Comparison of ENCODE assay signal across 8 mouse cellular contexts in the genomic region with DNA sequence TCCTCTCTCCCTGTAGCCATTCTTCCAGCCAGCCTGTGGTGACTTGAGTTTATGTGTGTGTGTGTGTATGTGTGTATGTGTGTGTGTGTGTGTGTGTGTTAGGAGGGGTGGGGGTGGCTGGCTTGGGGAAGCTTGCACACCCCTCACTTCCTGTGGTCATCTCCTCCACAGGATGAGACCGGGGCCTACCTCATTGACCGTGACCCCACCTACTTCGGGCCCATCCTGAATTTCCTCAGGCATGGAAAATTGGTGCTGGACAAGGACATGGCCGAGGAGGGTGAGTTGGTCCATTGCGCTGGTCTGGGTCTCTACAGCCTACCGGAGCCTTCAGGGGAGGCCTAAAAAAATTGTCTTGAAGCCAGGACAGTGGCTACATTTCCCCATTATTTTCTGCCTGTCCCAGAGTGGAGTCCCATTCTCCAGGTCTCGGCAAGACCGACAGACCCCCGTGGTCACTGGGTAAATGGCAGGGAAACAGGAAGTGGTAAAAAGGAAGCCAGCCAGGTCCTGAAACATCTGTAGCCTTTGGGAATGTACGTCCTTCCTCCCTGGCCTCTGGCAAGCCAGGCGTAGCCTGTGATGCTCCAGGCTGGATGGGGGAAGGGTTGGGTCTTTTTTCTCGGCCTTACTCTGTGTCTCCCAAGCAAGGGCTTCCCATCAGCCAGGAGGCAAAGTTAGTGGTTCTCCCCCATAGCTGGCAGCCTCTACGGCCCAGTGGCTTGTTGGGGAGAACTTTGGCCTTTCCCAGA. TPM values are rescaled to one million over a fixed set of nuclear protein-coding genes. Genes with fewer than 3 reads are reported as not detected.
DNase-seq lines count a peak whose midpoint lies in the region; ATAC-seq and TF ChIP-seq lines count a peak whose summit lies in the region.
"Had no signal": no experiment of that assay in that cellular context is flagged by ENCODE, and none has a peak within 500 bp of the region (broad histone marks: within the 10 kb centered on the region; RNA-seq: fewer than 3 reads in every experiment).

No protein-coding gene starts in this region.

- DNase-seq in embryonic facial prominence, embryonic 11.5 days (ENCODE audit: low spot score) = no peak
- DNase-seq in heart, postnatal 36 days = peak; percentile 27 to 42
- DNase-seq in limb, embryonic 14.5 days (ENCODE audit: low spot score) = no peak
- no peak for DNase-seq in thymus, postnatal 4 days
- no peak for DNase-seq in layer of hippocampus, adult 9-10 months (ENCODE audit: low spot score)
- DNase-seq in adrenal gland, adult 8-10 months = no peak

- H3K9me3 ChIP-seq in embryonic facial prominence, embryonic 11.5 days (replicated peaks; ENCODE audit: control insufficient read depth, low read length) = no peaks in the 10 kb centered on the region
- no peaks in the 10 kb centered on the region for H3K9me3 ChIP-seq in limb, embryonic 14.5 days (ENCODE audit: control insufficient read depth, low read length)

- 65% methylated on average over 13 of the region's 13 CpGs for WGBS in embryonic facial prominence, embryonic 11.5 days
- 74% methylated on average over 13 of the region's 13 CpGs for WGBS in limb, embryonic 14.5 days

- H3K4me2 ChIP-seq in embryonic facial prominence, embryonic 11.5 days (ENCODE audit: low read depth, low read length) = peak overlapping the region; percentile 59; the same call in 1 of the 2 replicates
- peak overlapping the region; percentile 69 for H3K4me2 ChIP-seq in limb, embryonic 14.5 days (replicated peaks; ENCODE audit: low read depth, low read length, severe bottlenecking)

- TF ChIP-seq POLR2A in limb, embryonic 14.5 days (IDR thresholded peaks at IDR 0.05; ENCODE audit: borderline replicate concordance, extremely low read depth, insufficient read depth, insufficient read length) = no peak

- intact Hi-C loops in heart, postnatal 36 days (cut with DNase I) = loop anchor here (2.0 to 5.0 kb wide), 2 partner anchors 23 to 258 kb away; a partner anchor contains a TSS

- no peaks in the 10 kb centered on the region; the same call in 1 of the 2 replicates for H3K36me3 ChIP-seq in embryonic facial prominence, embryonic 11.5 days (replicated peaks; ENCODE audit: control insufficient read depth, insufficient read depth, low read depth, low read length)
- H3K36me3 ChIP-seq in limb, embryonic 14.5 days (ENCODE audit: control insufficient read depth, insufficient read depth, low read length) = peaks cover 41% of the 10 kb centered on the region

- peaks cover 16% of the 10 kb centered on the region for H3K4me1 ChIP-seq in brown adipose tissue, adult 24 weeks (ENCODE audit: control insufficient read depth, insufficient read depth, insufficient read length, low read length)
- H3K4me1 ChIP-seq in embryonic facial prominence, embryonic 11.5 days (ENCODE audit: control insufficient read depth, insufficient read depth, low read length) = peaks cover 6% of the 10 kb centered on the region; the same call in 1 of the 2 replicates
- H3K4me1 ChIP-seq in limb, embryonic 14.5 days (ENCODE audit: control insufficient read depth, insufficient read depth, low read length) = peaks cover 8% of the 10 kb centered on the region

- H3K27ac ChIP-seq in brown adipose tissue, adult 24 weeks (replicated peaks; ENCODE audit: low read depth, low read length) = peak overlapping the region; percentile 98
- H3K27ac ChIP-seq in embryonic facial prominence, embryonic 11.5 days (replicated peaks; ENCODE audit: low read depth, low read length) = no peak overlapping the region
- no peak overlapping the region for H3K27ac ChIP-seq in limb, embryonic 14.5 days (replicated peaks; ENCODE audit: low read depth, low read length)

- ATAC-seq in embryonic facial prominence, embryonic 11.5 days (replicated peaks; ENCODE audit: insufficient number of reproducible peaks, low FRiP score, low TSS enrichment, low read depth) = no peak
- ATAC-seq in limb, embryonic 14.5 days (ENCODE audit: low FRiP score, low read depth) = no peak
- ATAC-seq: activated CD4-positive, CD25-positive, alpha-beta regulatory T cell, adult 4 months had no signal

- H3K27me3 ChIP-seq in embryonic facial prominence, embryonic 11.5 days (ENCODE audit: control insufficient read depth, insufficient read depth, low read length) = no peaks in the 10 kb centered on the region
- H3K27me3 ChIP-seq in limb, embryonic 14.5 days (ENCODE audit: control insufficient read depth, insufficient read depth, low read length) = no peaks in the 10 kb centered on the region

- peak overlapping the region; percentile 65 for H3K4me3 ChIP-seq in brown adipose tissue, adult 24 weeks (ENCODE audit: insufficient read depth, low read depth, low read length)
- H3K4me3 ChIP-seq in embryonic facial prominence, embryonic 11.5 days (ENCODE audit: low read depth, low read length) = no peak overlapping the region
- peak overlapping the region; percentile 72 for H3K4me3 ChIP-seq in limb, embryonic 14.5 days (replicated peaks; ENCODE audit: low read length)

- peak overlapping the region; percentile 89; the same call in 1 of the 2 replicates for H3K9ac ChIP-seq in embryonic facial prominence, embryonic 11.5 days (replicated peaks; ENCODE audit: low read length)
- 0 out of 2 replicates have a peak overlapping the region, but pooled peaks have one; percentile 73 for H3K9ac ChIP-seq in limb, embryonic 14.5 days (ENCODE audit: low read depth, low read length, severe bottlenecking)

RNA-seq across cellular contexts. Expression of a gene that starts 1.7 kb away (rescaled TPM):
- polyA plus RNA-seq in brown adipose tissue, adult 24 weeks (2012; ENCODE audit: insufficient read depth, insufficient read length, missing spikeins) = 37.9 and 42.7 TPM in 2 replicates
- 36.0 and 47.5 TPM in 2 replicates for polyA plus RNA-seq in embryonic facial prominence, embryonic 11.5 days (2014; fragmentation: Nextera tagmentation; extraction: Ambion mirVana)
- total RNA-seq in heart, postnatal 36 days (2021) = 10 to 100 TPM; 28.0 to 30.3 TPM
- polyA plus RNA-seq in limb, embryonic 14.5 days (2012; rRNA removed) = 149 and 212 TPM in 2 replicates
- polyA plus RNA-seq in limb, embryonic 14.5 days (2014; fragmentation: Nextera tagmentation; extraction: Ambion mirVana) = 47.9 and 49.3 TPM in 2 replicates
- 100 to 1,000 TPM in 2 of 4 experiments, 10 to 100 TPM in 2; 80.2 to 106 (median 96.4) TPM for total RNA-seq in adrenal gland, adult 8-10 months (2022)

RNA-seq across cellular contexts. Expression of a gene that starts 23.8 kb away (rescaled TPM):
- 22.1 and 26.4 TPM in 2 replicates for polyA plus RNA-seq in brown adipose tissue, adult 24 weeks (2012; ENCODE audit: insufficient read depth, insufficient read length, missing spikeins)
- polyA plus RNA-seq in embryonic facial prominence, embryonic 11.5 days (2014; fragmentation: Nextera tagmentation; extraction: Ambion mirVana) = 2.3 and 2.5 TPM in 2 replicates
- total RNA-seq in heart, postnatal 36 days (2021) = 10 to 100 TPM; 40.9 to 42.3 TPM
- polyA plus RNA-seq in limb, embryonic 14.5 days (2012; rRNA removed) = 53.8 and 78.4 TPM in 2 replicates
- polyA plus RNA-seq in limb, embryonic 14.5 days (2014; fragmentation: Nextera tagmentation; extraction: Ambion mirVana) = 1.8 and 2.7 TPM in 2 replicates
- total RNA-seq in adrenal gland, adult 8-10 months (2022) = 10 to 100 TPM; 47.5 to 53.8 (median 49.3) TPM

RNA-seq across cellular contexts. Expression of a gene that starts 24.3 kb away (rescaled TPM):
- polyA plus RNA-seq in brown adipose tissue, adult 24 weeks (2012; ENCODE audit: insufficient read depth, insufficient read length, missing spikeins) = 37.0 and 39.4 TPM in 2 replicates
- polyA plus RNA-seq in embryonic facial prominence, embryonic 11.5 days (2014; fragmentation: Nextera tagmentation; extraction: Ambion mirVana) = 9.7 and 10.1 TPM in 2 replicates
- total RNA-seq in heart, postnatal 36 days (2021) = 10 to 100 TPM; 20.2 to 24.4 TPM
- 8.3 and 9.1 TPM in 2 replicates for polyA plus RNA-seq in limb, embryonic 14.5 days (2012; rRNA removed)
- 12.4 and 12.8 TPM in 2 replicates for polyA plus RNA-seq in limb, embryonic 14.5 days (2014; fragmentation: Nextera tagmentation; extraction: Ambion mirVana)
- total RNA-seq in adrenal gland, adult 8-10 months (2022) = 100 to 1,000 TPM; 288 to 361 (median 321) TPM

RNA-seq across cellular contexts. Expression of a gene that starts 34.3 kb away (rescaled TPM):
- polyA plus RNA-seq in brown adipose tissue, adult 24 weeks (2012; ENCODE audit: insufficient read depth, insufficient read length, missing spikeins) = not detected in 2 replicates
- polyA plus RNA-seq in embryonic facial prominence, embryonic 11.5 days (2014; fragmentation: Nextera tagmentation; extraction: Ambion mirVana) = not detected in 2 replicates
- not detected for total RNA-seq in heart, postnatal 36 days (2021)
- not detected in 2 replicates for polyA plus RNA-seq in limb, embryonic 14.5 days (2012; rRNA removed)
- polyA plus RNA-seq in limb, embryonic 14.5 days (2014; fragmentation: Nextera tagmentation; extraction: Ambion mirVana) = not detected in 2 replicates
- under 1 TPM in 1 of 4 experiments, not detected in 3; 0.31 TPM for total RNA-seq in adrenal gland, adult 8-10 months (2022)
- polyA plus RNA-seq: activated CD4-positive, CD25-positive, alpha-beta regulatory T cell, adult 4 months had no signal

RNA-seq across cellular contexts. Expression of a gene that starts 38.4 kb away (rescaled TPM):
- 0.71 and 2.0 TPM in 2 replicates for polyA plus RNA-seq in brown adipose tissue, adult 24 weeks (2012; ENCODE audit: insufficient read depth, insufficient read length, missing spikeins)
- polyA plus RNA-seq in embryonic facial prominence, embryonic 11.5 days (2014; fragmentation: Nextera tagmentation; extraction: Ambion mirVana) = 0.21 and 0.49 TPM in 2 replicates
- total RNA-seq in heart, postnatal 36 days (2021) = not detected
- 0.05 and 0.08 TPM in 2 replicates for polyA plus RNA-seq in limb, embryonic 14.5 days (2012; rRNA removed)
- 0.08 and 0.58 TPM in 2 replicates for polyA plus RNA-seq in limb, embryonic 14.5 days (2014; fragmentation: Nextera tagmentation; extraction: Ambion mirVana)
- 1 to 10 TPM; 1.1 to 2.8 (median 2.0) TPM for total RNA-seq in adrenal gland, adult 8-10 months (2022)
- polyA plus RNA-seq: activated CD4-positive, CD25-positive, alpha-beta regulatory T cell, adult 4 months had no signal

Comparison
In these comparisons a context has a peak if more than half of its experiments do, and no peak if none do; other contexts are left out.
1. DNase-seq: peak in heart, postnatal 36 days (2 of 2); none in embryonic facial prominence, embryonic 11.5 days (single experiment), limb, embryonic 14.5 days (single experiment), thymus, postnatal 4 days (single experiment), layer of hippocampus, adult 9-10 months (single experiment) and adrenal gland, adult 8-10 months (single experiment).